Mouse (Mus musculus): ENCODE measurements around the gene Dnajc27.

Dnajc27 gene

GRCm38 (mm10) chr12:4080311-4080710, 2.1 kb upstream of the Dnajc27 start:
- in situ Hi-C loops (cut with MboI, MseI) = loop anchor here (5.0 kb wide), 1 partner anchor 98 kb away; no protein-coding TSS in a partner anchor

GRCm38 (mm10) chr12:4083441-4083840, 1.1 kb downstream of the Dnajc27 start:
- in situ Hi-C loops (cut with MboI, MseI) = loop anchor here (5.0 kb wide), 1 partner anchor 101 kb away; no protein-coding TSS in a partner anchor

GRCm38 (mm10) chr12:4107383-4107782, 25.0 kb downstream of the Dnajc27 start:
- in situ Hi-C loops (cut with MboI, MseI) = loop anchor here (5.0 kb wide), 1 partner anchor 440 kb away; no protein-coding TSS in a partner anchor

GRCm38 (mm10) chr12:4116132-4116531, 33.7 kb downstream of the Dnajc27 start:
- in situ Hi-C loops (cut with MboI, MseI) = no loop called here

- in situ Hi-C loops (cut with MboI, MseI) = no loop called here
Measured at GRCm38 (mm10) chr12:4117136-4117535, 34.8 kb downstream of the Dnajc27 start.

GRCm38 (mm10) chr12:4117579-4117978, 35.2 kb downstream of the Dnajc27 start:
- in situ Hi-C loops (cut with MboI, MseI) = no loop called here

GRCm38 (mm10) chr12:4127346-4127745, 45.0 kb downstream of the Dnajc27 start:
- in situ Hi-C loops (cut with MboI, MseI) = no loop called here

- in situ Hi-C loops (cut with MboI, MseI) = no loop called here
Measured at GRCm38 (mm10) chr12:4132941-4133846, 50.8 kb downstream of the Dnajc27 start, which contains the start of gene Adcy3. Gene Adcy3 (plus strand): TSS chr12:4133103.

GRCm38 (mm10) chr12:4133847-4134212, 51.4 kb downstream of the Dnajc27 start:
- in situ Hi-C loops (cut with MboI, MseI) = no loop called here

GRCm38 (mm10) chr12:4143179-4143578, 60.8 kb downstream of the Dnajc27 start:
- in situ Hi-C loops (cut with MboI, MseI) = no loop called here

- in situ Hi-C loops (cut with MboI, MseI) = no loop called here
Measured at GRCm38 (mm10) chr12:4150936-4151335, 68.6 kb downstream of the Dnajc27 start.

- in situ Hi-C loops (cut with MboI, MseI) = no loop called here
Measured at GRCm38 (mm10) chr12:4151969-4152368, 69.6 kb downstream of the Dnajc27 start.

- in situ Hi-C loops (cut with MboI, MseI) = no loop called here
Measured at GRCm38 (mm10) chr12:4157466-4157865, 75.1 kb downstream of the Dnajc27 start.

- in situ Hi-C loops (cut with MboI, MseI) = no loop called here
Measured at GRCm38 (mm10) chr12:4158179-4158578, 75.8 kb downstream of the Dnajc27 start.

- in situ Hi-C loops (cut with MboI, MseI) = no loop called here
Measured at GRCm38 (mm10) chr12:4158868-4159632, 76.7 kb downstream of the Dnajc27 start.
